Mouse (Mus musculus) embryonic fibroblast, embryonic 13.5 days (primary cell): ENCODE measurements around the gene Tomm34.

Source experiments
- CTCF ChIP-seq: IDR thresholded peaks from 2 replicates; pipeline ENCODE4 v1.5.1; 2011; ENCODE audit warnings: mild to moderate bottlenecking, control low read depth, low read length, moderate library complexity, borderline replicate concordance; ENCODE audit not compliant: insufficient read depth
- POLR2A ChIP-seq: IDR thresholded peaks from 2 replicates; pipeline ENCODE4 v1.6.1; 2011; ENCODE audit warnings: low read depth, mild to moderate bottlenecking, control low read depth, low read length, moderate library complexity

DNA sequence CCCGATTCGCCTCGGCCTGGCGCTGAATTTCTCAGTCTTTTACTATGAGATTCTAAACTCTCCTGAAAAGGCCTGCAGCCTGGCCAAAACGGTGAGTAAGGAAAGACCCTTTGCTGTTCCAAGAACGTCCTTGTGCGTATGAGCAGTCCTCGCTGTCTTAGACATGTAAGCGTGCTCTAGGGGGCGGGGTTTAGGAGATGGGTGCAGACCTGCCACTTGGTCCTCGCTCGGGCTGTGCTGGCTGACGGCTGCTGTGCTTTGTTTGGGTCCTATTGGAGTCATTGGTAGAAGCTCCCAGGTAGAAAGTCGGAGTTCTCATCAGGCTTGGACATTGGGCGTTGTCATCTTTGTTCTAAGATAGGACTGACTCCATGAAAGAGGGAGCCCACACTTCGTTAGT, 55.7 kb downstream of the Tomm34 start:
- TF ChIP-seq CTCF: no peak
- no peak for TF ChIP-seq POLR2A
